Mouse (Mus musculus) thymus, adult 2 months (tissue): ENCODE measurements around the gene Snorc.

Experiments
- CTCF ChIP-seq: fragments of 200-500 bp; IDR thresholded peaks from 2 replicates; pipeline ENCODE4 v1.5.1; 2012; ENCODE audit warnings: mild to moderate bottlenecking, control low read depth, low read length, moderate library complexity, borderline replicate concordance; ENCODE audit not compliant: control insufficient read depth, poor library complexity, insufficient read depth; ENCODE audit errors: extremely low read depth
- POLR2A ChIP-seq: fragments of 200-500 bp; IDR thresholded peaks from 2 replicates; pipeline ENCODE4 v1.6.1; 2012; ENCODE audit warnings: mild to moderate bottlenecking, low read length, control low read depth, moderate library complexity; ENCODE audit not compliant: control insufficient read depth, poor library complexity, insufficient read depth; ENCODE audit errors: extremely low read depth

GRCm38 (mm10) chr1:87525041-87525440, 55.0 kb downstream of the Snorc start:
- no peak for TF ChIP-seq CTCF
- TF ChIP-seq POLR2A = no peak
